Mouse (Mus musculus) lung, postnatal 0 days (tissue): ENCODE data around the gene Egr2. TPM values are rescaled to one million over a fixed set of nuclear protein-coding genes. Genes with fewer than 3 reads are reported as not detected.
A peak's percentile ranks its signal among the peaks of the same experiment; 100 is the strongest.

Experiments used
- ATAC-seq: fragments of 200-750 bp; cut with Nextera tagmentation; 2 replicates; pipeline ENCODE4 v1.8.0; 2017; ENCODE audit warnings: moderate library complexity
- DNase-seq: peaks from one replicate; pipeline ENCODE4 v3.0.0-alpha.2; 2016; ENCODE audit warnings: low spot score
- H3K27ac ChIP-seq: fragments of 300-500 bp; sonication (generic); 2 replicates; pipeline ENCODE4 v1.5.1; 2014; ENCODE audit warnings: antibody characterized with exemption, mild to moderate bottlenecking, low read length, mixed read lengths
- H3K27me3 ChIP-seq: fragments of 300-500 bp; sonication (generic); replicated peaks from 2 replicates; pipeline ENCODE4 v1.6.1; 2014; ENCODE audit warnings: low read length, mixed read lengths; ENCODE audit not compliant: insufficient read depth
- H3K36me3 ChIP-seq: fragments of 300-500 bp; sonication (generic); 2 replicates; pipeline ENCODE4 v1.6.1; 2014; ENCODE audit warnings: low read length, mixed read lengths; ENCODE audit not compliant: insufficient read depth
- H3K4me1 ChIP-seq: fragments of 300-500 bp; sonication (generic); 2 replicates; pipeline ENCODE4 v1.6.1; 2014; ENCODE audit warnings: antibody characterized with exemption, low read depth, low read length, mixed read lengths; ENCODE audit not compliant: insufficient read depth
- H3K4me2 ChIP-seq: fragments of 300-500 bp; sonication (generic); replicated peaks from 2 replicates; pipeline ENCODE4 v1.6.1; 2014; ENCODE audit warnings: low read depth, mild to moderate bottlenecking, low read length, moderate library complexity, mixed read lengths
- H3K4me3 ChIP-seq: fragments of 300-500 bp; sonication (generic); 2 replicates; pipeline ENCODE4 v1.5.1; 2014; ENCODE audit warnings: low read depth, low read length
- H3K9ac ChIP-seq: fragments of 300-500 bp; sonication (generic); replicated peaks from 2 replicates; pipeline ENCODE4 v1.6.1; 2014; ENCODE audit warnings: low read depth, mild to moderate bottlenecking
- H3K9me3 ChIP-seq: fragments of 300-500 bp; sonication (generic); 2 replicates; pipeline ENCODE4 v1.6.1; 2016; ENCODE audit warnings: low read length, mixed read lengths
- CTCF ChIP-seq: IDR thresholded peaks from 2 replicates; pipeline ENCODE4 v1.5.1; 2016; ENCODE audit warnings: antibody characterized with exemption, mild to moderate bottlenecking
- EP300 ChIP-seq: IDR thresholded peaks from 2 replicates; pipeline ENCODE4 v1.6.1; 2016; ENCODE audit warnings: antibody characterized with exemption, mild to moderate bottlenecking, control low read depth
- WGBS: fragments of 180-500 bp; shearing (Covaris S2); extraction: QIAGEN DNeasy Blood & Tissue Kit; methylation state at CpG from one replicate; pipeline ENCODE4 v1.1.7; 2014; 5-methylcytosine and 5-hydroxymethylcytosine counted together
- polyA plus RNA-seq: library from polyadenylated mRNA; unstranded; fragments of >200 nt; fragmentation: Nextera tagmentation; extraction: Ambion mirVana; gene quantifications from 2 replicates; pipeline ENCODE4 v1.2.1, GENCODE M21; 2015

Gene Egr2
- polyA plus RNA-seq, 1 experiment from 2014 or later, result 2.1 TPM

DNA sequence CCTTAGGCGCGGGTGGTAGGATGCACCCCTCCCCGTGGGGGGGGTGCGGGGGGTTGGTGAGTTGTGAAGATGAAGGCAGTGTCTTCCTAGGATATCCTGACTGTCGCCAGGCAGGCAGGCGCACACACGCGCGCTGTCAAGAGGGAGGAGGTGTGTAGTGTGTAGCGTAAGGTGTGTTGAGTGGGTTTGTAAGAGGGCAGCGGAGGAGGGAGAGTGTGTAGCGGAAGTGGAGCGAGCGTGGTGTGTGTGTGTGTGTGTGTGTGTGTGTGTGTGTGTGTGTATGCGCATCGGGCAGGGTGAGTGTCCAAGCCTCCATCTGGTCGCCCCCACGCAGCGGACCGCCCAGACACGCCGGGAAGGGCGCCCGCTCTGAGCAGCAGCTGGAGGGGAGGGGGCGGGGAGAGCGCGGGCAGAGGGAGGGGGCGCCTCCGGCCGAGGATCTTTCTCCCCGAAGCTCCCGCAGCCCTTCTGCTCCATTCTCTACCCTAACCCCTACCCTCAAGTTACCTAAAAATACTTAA, 1.4 kb downstream of the Egr2 start:
- peak; percentile 46 for ATAC-seq
- Histone ChIP-seq H3K4me3 (peak overlapping the region; percentile 67), H3K27me3 (peaks cover 60% of the 10 kb centered on the region), H3K9ac (peak overlapping the region; percentile 2; the same call in 1 of the 2 replicates), H3K4me2 (peak overlapping the region; percentile 93), H3K4me1 (peaks cover 19% of the 10 kb centered on the region), H3K27ac (peak overlapping the region; percentile 87), H3K9me3 (no peaks in the 10 kb centered on the region), H3K36me3 (no peaks in the 10 kb centered on the region)
- peak; percentile 63 for DNase-seq
- TF ChIP-seq CTCF (no peak), EP300 (no peak)
- under 1% methylated on average over 16 of the region's 32 CpGs for WGBS

DNA sequence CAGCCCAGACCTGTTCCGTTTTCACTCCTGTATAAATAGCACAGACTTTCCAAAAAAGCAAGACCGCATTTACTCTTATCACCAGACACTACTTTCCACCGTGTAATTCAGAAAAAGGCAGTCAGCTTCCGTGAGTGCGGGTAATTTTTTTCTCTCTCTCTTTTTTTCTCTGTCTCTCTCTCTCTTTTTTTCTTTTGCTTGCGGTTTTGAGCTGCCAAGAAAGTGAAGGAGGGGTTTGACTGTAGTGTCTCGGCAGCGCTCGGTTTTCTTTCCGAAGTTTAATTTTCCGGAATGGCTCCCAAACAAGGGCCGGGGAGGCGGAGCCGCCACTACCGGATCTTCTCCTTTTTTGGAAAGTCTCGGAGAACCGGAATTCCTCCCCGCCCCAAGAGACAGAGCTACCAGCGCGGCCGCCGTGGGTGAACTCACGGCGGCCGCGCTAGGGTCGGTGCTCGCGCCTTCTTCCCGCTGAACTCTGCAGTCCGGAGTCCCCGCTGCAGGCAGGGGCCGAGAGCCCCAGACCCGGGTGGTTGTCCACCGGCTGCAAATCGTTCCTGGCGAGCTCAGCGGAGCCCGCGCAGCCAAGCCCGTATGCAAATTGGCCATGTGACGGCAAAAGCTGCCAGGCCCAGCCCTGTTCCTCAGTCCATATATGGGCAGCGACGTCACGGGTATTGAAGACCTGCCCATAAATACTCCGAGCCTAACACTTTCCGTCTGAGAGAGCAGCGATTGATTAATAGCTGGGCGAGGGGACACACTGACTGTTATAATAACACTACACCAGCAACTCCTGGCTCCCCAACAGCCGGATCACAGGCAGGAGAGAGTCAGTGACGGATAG, 2.1 kb downstream of the Egr2 start:
- H3K4me3 ChIP-seq, result peak overlapping the region; percentile 67
- no peaks in the 10 kb centered on the region for H3K9me3 ChIP-seq
- DNase-seq (peak; percentile 98), ATAC-seq (peak; percentile 92)
- peak overlapping the region; percentile 93 for H3K4me2 ChIP-seq
- H3K36me3 ChIP-seq, result no peaks in the 10 kb centered on the region
- H3K4me1 ChIP-seq, result peaks cover 19% of the 10 kb centered on the region
- H3K27me3 ChIP-seq, result peaks cover 60% of the 10 kb centered on the region
- peak; percentile 25; the same call in 1 of the 2 replicates for TF ChIP-seq EP300
- TF ChIP-seq CTCF, result no peak
- WGBS, result under 1% methylated on average over 51 of the region's 51 CpGs
- 0 out of 2 replicates have a peak overlapping the region, but pooled peaks have one; percentile 24 for H3K9ac ChIP-seq
- peak overlapping the region; percentile 87 for H3K27ac ChIP-seq

DNA sequence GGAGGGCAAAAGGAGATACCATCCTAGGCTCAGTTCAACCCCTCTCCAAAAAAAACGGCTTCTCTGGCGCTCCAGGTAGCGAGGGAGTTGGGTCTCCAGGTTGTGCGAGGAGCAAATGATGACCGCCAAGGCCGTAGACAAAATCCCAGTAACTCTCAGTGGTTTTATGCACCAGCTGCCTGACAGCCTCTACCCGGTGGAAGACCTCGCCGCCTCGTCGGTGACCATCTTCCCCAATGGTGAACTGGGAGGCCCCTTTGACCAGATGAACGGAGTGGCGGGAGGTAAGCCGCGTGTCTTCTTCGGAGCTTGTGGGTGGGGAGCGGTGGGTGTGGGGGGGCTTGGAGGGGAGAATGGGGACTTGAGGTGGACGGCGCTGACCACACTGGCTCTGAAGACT, 2.8 kb downstream of the Egr2 start:
- no peak overlapping the region for H3K9ac ChIP-seq
- DNase-seq (no peak), ATAC-seq (no peak)
- H3K36me3 ChIP-seq, result no peaks in the 10 kb centered on the region
- 1% methylated on average over 19 of the region's 19 CpGs for WGBS
- H3K4me3 ChIP-seq, result peak overlapping the region; percentile 67
- no peak overlapping the region for H3K27ac ChIP-seq
- peaks cover 60% of the 10 kb centered on the region for H3K27me3 ChIP-seq
- no peaks in the 10 kb centered on the region for H3K9me3 ChIP-seq
- TF ChIP-seq EP300, result no peak
- no peak for TF ChIP-seq CTCF
- H3K4me2 ChIP-seq, result peak overlapping the region; percentile 93
- H3K4me1 ChIP-seq, result peaks cover 19% of the 10 kb centered on the region

- no peak overlapping the region for H3K9ac ChIP-seq
- peaks cover 58% of the 10 kb centered on the region for H3K27me3 ChIP-seq
- H3K4me3 ChIP-seq, result peak overlapping the region; percentile 67
- no peaks in the 10 kb centered on the region for H3K36me3 ChIP-seq
- peak overlapping the region; percentile 93 for H3K4me2 ChIP-seq
- 2% methylated on average over 44 of the region's 50 CpGs for WGBS
- DNase-seq, result no peak
- peaks cover 19% of the 10 kb centered on the region for H3K4me1 ChIP-seq
- no peak for ATAC-seq
- H3K27ac ChIP-seq, result no peak overlapping the region
- no peaks in the 10 kb centered on the region for H3K9me3 ChIP-seq
- no peak for TF ChIP-seq CTCF
- TF ChIP-seq EP300, result no peak
Observed at GRCm38 (mm10) chr10:67538585-67539400, 3.5 kb downstream of the Egr2 start.

DNA sequence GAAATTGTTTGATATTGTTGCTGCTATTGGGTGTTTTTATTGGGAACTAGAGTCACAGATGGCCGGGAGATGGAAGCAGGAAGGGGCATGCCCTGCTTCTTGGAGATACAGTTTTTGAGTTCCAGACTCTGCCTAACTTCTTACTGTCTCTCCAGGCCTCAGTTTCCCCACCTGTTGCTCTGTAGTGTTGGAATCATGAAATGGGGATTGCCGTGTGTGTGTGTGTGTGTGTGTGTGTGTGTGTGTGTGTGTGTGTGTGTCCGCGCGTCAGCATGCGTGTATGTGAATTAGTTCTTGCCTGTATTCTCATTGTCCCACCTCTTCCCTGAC, 4.1 kb downstream of the Egr2 start:
- Histone ChIP-seq H3K27ac (no peak overlapping the region), H3K36me3 (no peaks in the 10 kb centered on the region), H3K27me3 (peaks cover 52% of the 10 kb centered on the region), H3K4me3 (no peak overlapping the region), H3K9me3 (no peaks in the 10 kb centered on the region), H3K4me1 (peaks cover 19% of the 10 kb centered on the region), H3K9ac (no peak overlapping the region), H3K4me2 (no peak overlapping the region; the same call in 1 of the 2 replicates)
- no peak for TF ChIP-seq CTCF
- TF ChIP-seq EP300, result no peak
- WGBS, result 61% methylated on average over 6 of the region's 6 CpGs
- DNase-seq (no peak), ATAC-seq (no peak)

DNA sequence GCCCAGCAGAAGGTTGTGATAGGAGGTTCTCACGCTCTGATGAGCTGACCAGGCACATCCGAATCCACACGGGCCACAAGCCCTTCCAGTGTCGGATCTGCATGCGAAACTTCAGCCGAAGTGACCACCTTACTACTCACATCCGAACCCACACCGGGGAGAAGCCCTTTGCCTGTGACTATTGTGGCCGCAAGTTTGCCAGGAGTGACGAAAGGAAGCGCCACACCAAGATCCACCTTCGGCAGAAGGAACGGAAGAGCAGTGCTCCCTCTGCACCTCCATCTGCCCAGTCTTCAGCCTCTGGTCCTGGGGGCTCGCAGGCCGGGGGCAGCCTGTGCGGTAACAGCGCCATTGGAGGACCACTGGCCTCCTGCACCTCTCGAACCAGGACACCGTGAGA, 5.3 kb downstream of the Egr2 start:
- WGBS, result 33% methylated on average over 19 of the region's 19 CpGs
- DNase-seq (no peak), ATAC-seq (no peak)
- no peak overlapping the region for H3K4me2 ChIP-seq
- no peak overlapping the region for H3K4me3 ChIP-seq
- H3K27ac ChIP-seq, result no peak overlapping the region
- H3K4me1 ChIP-seq, result peaks cover 14% of the 10 kb centered on the region
- H3K9ac ChIP-seq, result no peak overlapping the region
- TF ChIP-seq CTCF, result no peak
- TF ChIP-seq EP300, result no peak
- H3K36me3 ChIP-seq, result no peaks in the 10 kb centered on the region
- H3K27me3 ChIP-seq, result peaks cover 40% of the 10 kb centered on the region
- no peaks in the 10 kb centered on the region for H3K9me3 ChIP-seq
